Comparison of ENCODE assay signal across 14 mouse cellular contexts in the genomic region with DNA sequence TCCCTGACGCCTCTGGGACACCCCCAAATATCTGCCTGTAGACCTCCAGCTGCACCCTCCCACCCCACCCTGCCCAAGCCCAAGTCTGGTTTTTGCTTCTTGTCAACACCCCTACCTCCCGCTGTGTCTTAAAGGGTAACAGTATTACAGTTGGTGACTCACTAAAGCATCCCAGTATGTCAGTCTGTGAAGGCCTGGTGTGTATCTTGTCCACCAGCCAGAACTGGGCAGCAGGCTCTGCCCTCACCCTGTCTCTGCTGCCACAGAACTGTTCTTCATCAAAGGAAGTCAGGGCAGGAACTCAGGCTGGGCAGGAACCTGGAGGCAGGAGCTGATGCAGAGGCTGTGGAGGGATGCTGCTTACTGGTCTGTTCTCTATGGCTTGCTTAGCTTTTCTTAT.
"Had no signal": no experiment of that assay in that cellular context is flagged by ENCODE, and none has a peak within 500 bp of the region (broad histone marks: within the 10 kb centered on the region; RNA-seq: fewer than 3 reads in every experiment).

No protein-coding gene starts in this region.

- H3K36me3 ChIP-seq: limb, embryonic 12.5 days; limb, embryonic 15.5 days; midbrain, embryonic 12.5 days; midbrain, embryonic 15.5 days had no signal

- DNase-seq: kidney, postnatal 10 days; kidney, postnatal 36 days; left cerebral cortex, postnatal 4 days; liver, postnatal 0 days; lung, embryonic 14.5 days; thymus, adult 18-20 months; thymus, postnatal 36 days had no signal

- H3K4me2 ChIP-seq: limb, embryonic 12.5 days; limb, embryonic 15.5 days; liver, embryonic 11.5 days; lung, embryonic 14.5 days; midbrain, embryonic 12.5 days; midbrain, embryonic 15.5 days had no signal

- H3K27ac ChIP-seq: limb, embryonic 12.5 days; limb, embryonic 15.5 days; liver, embryonic 14.5 days; macrophage; midbrain, embryonic 12.5 days; midbrain, embryonic 15.5 days had no signal

- H3K27me3 ChIP-seq: limb, embryonic 12.5 days; limb, embryonic 15.5 days; midbrain, embryonic 12.5 days; midbrain, embryonic 15.5 days had no signal

- H3K4me1 ChIP-seq: midbrain, embryonic 15.5 days had no signal

- H3K9me3 ChIP-seq: limb, embryonic 12.5 days; limb, embryonic 15.5 days; midbrain, embryonic 12.5 days; midbrain, embryonic 15.5 days had no signal

- H3K4me3 ChIP-seq: limb, embryonic 12.5 days; limb, embryonic 15.5 days; midbrain, embryonic 12.5 days; midbrain, embryonic 15.5 days had no signal
